Mouse (Mus musculus): ENCODE results near the gene Fgfr2. TPM values are rescaled to one million over a fixed set of nuclear protein-coding genes. Genes with fewer than 3 reads are reported as not detected.
A peak's percentile ranks its signal among the peaks of the same experiment; 100 is the strongest.

The Fgfr2 gene
- total RNA-seq, 2 experiments from 2014 or later, result 0.26 to 0.51 TPM

DNA sequence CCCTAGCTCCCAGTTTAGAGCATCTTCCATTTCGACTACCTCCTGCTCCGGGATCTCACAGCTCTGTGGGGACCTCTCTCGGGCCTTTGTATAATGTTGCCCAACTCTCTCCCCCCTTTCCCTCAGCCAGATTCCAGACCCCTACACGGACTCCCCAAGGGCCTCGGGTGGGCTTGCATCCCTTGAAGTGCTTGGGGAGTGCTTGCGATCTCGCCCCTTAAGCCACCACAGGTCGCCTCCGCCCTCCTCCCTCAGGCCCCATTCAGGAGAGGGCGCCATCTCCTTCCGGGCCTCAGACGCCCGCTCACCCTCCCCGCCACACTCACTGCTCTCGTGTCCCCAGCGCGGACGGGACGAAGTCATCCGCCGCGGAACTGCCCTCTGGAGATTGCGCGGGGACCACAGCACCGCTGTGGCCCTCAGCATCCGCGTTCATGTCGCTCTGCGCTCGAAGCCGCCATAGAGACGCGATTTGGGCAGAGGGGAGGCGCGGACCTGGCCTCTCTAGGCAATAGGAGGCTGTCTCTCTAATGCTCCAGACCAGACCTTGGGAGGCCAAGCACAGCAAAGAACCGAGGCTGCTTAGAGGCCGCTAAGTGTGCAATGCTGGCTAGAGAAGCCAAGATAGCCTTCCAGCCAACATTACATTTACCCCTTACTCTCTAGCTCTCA is 270.8 kb downstream of the Fgfr2 start, which contains the start of gene Eef1akmt2:
Eef1akmt2 (minus strand) TSS at position 501 of the 672 bp plus-strand sequence.
- ATAC-seq (ENCODE audit: poor library complexity, severe bottlenecking), result peak; percentile 96

DNA sequence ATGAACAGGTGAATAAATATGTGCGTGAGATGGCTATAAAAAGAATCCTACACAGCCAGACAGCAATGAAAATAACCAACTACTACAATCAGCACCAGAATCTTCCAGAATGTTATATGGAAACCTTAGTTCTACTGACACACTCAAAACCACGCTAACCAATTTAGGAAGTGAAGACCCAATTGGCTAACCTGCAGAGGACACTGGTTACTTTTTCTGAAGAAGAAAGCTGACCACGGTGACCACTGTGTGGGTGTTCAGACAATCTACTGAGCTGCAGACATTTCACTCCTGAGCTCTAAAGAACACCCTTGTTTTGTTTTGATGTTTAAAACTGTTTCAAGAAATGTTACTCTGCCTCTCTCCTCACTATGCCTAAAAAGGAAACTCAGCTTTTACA is 280.0 kb downstream of the Fgfr2 start:
- ATAC-seq (ENCODE audit: poor library complexity, severe bottlenecking), result peak; percentile 49

DNA sequence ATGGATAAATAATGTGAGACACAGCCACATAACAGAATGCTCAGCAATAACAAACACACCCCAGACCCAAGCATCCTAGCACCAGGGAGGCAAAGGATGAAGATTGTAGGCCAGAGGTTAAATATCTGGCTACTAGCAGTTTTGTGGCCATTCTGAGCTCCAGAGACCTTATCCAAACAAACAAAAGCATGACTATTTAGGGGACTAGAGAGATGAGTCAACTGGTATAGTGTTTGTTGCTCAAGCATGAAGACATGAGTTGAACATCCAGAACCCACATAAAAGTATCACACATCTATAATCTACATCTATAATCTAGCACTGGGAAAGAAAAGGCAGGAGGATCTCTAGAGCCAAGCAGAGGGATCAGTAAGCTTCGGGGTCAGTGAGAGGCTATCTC is 280.7 kb downstream of the Fgfr2 start:
- ATAC-seq (ENCODE audit: poor library complexity, severe bottlenecking), result no peak

DNA sequence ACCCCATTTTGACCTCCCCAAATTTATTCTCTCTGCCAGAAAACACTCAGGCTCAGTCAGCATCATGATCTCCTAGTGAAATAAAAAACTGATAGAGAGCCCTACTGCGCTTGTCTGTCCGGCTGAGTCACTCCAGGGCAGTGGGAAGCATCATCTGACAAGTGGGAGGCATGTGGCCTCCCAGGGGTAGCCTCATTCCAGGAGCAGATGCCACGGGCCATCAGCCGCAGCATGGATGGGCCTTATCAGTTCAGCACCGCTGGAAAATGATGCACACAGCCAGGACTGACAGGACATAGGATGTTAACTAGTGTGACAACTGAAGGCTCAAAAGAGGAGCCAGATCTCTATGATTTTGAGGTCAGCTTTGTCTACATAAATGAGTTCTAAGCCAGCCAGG is 281.9 kb downstream of the Fgfr2 start:
- no peak for ATAC-seq (ENCODE audit: poor library complexity, severe bottlenecking)

DNA sequence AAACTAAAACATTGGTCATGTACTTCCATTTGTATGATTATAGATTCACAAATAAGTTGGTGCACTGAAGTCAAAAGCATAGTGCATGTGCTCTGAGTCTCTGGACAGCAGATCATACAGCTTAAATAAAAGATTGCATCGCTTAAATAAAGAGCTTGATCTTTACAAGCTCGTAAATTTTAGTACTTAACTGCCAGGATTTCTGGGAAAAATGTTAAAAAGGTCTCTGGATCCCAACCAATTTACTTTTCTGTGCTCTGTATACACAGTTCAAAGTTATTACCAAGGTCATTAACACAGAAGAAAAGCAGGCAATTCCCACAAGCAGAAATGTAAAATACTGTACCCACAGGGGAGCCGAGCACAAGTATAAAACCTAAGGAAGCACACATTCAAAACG is 292.2 kb downstream of the Fgfr2 start:
- no peak for ATAC-seq (ENCODE audit: poor library complexity, severe bottlenecking)

DNA sequence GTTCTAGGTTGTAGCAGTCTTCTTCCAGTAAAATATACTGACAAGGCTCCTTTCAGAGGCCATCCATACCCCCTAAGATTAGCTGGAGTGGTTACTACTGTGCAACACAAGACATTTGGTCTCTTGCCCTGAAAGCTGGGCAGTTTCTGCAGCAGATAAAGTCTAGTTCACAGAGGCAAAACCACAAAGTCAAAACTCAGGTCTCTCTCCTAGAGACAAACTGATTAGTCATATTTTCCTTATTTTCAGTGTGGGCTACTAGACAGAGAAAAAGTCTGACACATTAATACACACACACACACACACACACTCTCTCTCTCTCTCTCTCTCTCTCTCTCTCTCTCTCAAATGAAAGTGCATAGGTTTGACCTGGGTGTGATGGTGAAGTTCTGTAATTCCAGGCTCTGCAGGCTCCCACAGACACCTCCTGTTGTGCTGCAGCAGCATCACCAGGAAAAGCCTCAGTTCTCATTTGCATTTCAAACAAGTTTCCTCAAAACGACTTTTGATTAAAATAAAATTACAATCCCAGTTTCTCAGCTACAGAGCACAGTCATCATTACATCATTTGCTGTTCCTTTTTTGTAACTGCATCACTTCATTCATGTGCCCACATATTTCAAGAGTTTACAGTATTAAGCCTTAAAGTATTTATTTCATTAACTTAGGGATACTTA is 298.7 kb downstream of the Fgfr2 start:
- ATAC-seq (ENCODE audit: poor library complexity, severe bottlenecking), result no peak

DNA sequence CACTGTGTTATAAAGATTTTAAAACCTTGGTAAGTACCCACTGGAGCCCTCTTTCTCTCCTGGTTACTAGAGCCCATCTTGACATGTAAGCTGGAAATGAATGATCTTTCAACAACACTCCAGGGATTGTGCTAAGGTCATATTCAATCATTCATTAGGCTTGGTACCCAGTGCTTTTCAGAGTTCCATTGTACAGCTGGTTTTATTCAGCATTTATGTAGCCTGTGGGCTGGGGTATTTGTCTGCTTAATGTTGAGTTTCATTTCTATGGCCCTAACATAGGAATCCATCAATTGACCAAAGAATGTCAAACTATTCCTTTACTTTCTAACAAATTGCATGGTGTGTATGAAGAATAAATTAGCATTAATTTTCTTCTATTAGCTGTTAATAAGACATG is 299.3 kb downstream of the Fgfr2 start:
- no peak for ATAC-seq (ENCODE audit: poor library complexity, severe bottlenecking)

DNA sequence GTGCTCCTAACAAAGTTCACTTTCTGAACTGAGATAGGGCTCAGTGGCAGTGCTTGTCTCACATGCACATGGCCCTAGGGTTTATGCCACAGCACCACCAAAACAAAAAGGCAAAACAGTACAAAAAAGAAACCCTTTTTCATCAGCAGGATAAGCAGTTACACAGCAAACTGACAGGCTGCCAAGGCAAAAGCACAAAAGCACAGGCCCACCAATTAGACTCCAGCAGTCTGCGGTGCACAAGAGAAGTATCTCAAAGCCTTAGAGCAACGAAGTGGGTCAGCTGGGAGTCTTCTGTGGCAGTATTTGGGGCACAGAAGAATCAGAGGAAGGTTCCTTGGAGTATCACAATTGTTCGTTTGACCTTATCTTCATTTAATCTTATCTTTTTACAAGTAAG is 302.5 kb downstream of the Fgfr2 start:
- no peak for ATAC-seq (ENCODE audit: poor library complexity, severe bottlenecking)

DNA sequence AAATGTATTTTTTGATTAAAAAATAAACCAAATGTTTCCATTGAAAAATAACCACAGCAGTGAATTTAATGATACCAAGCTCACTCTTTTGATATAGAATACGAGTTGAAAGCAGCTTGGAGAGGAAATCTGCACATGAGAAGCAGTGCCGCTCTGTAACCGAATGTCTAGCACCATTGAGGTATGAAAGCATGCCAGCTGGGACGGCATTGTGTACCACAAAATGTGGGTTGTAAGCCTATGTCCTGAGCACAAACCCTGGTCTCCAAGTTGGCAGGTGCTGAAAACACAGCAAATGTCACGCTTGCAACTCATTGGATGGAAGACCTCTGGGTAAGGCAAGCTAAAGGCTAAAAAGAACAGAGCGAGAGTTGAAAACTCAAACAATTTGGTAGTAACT is 306.1 kb downstream of the Fgfr2 start:
- no peak for ATAC-seq (ENCODE audit: poor library complexity, severe bottlenecking)

DNA sequence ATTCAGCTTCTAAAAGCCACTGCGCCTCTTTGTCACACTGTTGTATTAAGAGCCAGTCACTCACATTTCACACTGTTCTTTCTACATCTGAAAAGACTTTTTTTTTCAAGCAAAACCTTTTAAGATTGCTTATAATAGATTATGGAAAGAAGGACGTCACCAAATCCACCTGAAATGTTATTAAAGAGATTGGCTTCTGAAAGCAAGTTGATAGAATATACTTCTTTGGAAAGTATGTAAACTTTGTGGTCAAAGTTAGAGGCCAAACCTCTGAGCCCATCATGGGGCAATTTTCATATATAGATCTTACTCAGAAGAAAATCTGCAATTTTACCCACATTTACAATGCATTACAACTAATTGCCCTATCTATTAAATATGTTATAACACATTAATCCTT is 306.6 kb downstream of the Fgfr2 start:
- no peak for ATAC-seq (ENCODE audit: poor library complexity, severe bottlenecking)

DNA sequence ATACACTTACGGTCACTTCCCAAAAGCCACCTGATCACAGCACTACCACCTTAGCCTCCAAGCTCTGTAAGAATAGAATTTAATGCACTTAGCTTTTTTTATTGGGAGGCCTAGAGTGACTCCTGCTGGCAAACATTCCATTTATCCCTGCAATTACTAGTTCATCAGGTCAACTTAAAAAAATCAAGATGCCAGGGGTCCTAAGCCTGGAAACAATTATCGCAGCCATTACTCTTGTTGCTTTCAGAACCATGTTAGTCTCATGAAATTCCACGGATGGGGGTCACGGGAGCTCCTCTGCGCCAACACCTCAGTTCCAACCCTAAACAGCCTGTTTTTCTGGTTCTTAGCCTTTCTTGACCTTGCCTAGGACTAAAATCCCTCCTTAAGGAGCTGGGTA is 308.1 kb downstream of the Fgfr2 start:
- ATAC-seq (ENCODE audit: poor library complexity, severe bottlenecking), result no peak

DNA sequence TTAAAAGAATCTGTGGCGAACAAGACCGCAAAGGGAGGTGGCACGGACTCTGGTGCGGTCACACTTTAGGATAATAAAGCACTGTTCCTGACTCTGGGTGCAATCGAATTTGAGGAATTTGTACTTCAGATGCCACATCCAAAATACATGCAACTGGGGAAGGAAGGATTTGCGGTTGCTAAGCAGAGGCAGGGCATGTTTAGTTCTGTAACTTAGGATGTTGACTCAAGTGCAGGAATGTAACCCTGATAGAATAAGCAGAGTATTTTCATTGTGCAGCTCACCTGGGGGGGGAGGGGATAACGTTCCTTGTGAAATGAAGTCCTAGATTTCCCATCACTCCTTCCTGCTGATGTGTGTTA is 309.1 kb downstream of the Fgfr2 start:
- no peak for ATAC-seq (ENCODE audit: poor library complexity, severe bottlenecking)

DNA sequence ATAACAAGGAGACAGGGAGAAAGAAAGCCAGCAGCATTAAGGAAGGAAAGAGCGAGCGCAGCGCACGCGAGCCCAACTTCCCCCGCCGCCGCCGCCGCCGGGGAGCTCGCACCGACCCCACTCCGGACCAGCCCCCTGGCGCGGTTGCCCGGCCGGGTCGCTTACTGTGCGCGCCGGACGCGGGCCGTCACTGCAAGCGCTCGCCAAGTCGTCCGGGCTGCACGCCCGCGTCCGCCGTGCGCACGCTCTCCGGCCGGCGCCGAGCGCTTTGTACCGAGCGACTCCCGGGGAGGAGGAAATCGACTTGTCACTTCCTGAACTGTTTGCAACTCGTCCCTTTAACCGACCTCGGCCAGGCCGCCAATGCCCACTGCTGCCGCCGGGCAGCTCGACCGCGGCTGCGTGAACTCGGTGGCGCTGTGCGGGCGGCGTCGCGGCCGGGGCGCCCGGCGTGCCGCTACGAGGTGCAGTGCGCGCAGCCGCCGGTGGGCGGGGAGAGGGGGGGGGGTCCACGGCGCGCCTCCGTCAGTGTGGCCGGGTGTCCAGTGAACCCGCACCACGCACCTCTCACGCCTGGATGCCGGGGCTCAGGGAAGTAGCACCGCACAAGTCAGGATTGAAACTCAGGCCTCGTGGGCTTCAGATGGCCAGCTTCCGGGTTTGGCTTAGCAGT is 309.6 kb downstream of the Fgfr2 start, which contains the start of gene Fam53b:
Fam53b (minus strand) TSS at position 471 of the 673 bp plus-strand sequence.
- ATAC-seq (ENCODE audit: poor library complexity, severe bottlenecking), result peak; percentile 53

DNA sequence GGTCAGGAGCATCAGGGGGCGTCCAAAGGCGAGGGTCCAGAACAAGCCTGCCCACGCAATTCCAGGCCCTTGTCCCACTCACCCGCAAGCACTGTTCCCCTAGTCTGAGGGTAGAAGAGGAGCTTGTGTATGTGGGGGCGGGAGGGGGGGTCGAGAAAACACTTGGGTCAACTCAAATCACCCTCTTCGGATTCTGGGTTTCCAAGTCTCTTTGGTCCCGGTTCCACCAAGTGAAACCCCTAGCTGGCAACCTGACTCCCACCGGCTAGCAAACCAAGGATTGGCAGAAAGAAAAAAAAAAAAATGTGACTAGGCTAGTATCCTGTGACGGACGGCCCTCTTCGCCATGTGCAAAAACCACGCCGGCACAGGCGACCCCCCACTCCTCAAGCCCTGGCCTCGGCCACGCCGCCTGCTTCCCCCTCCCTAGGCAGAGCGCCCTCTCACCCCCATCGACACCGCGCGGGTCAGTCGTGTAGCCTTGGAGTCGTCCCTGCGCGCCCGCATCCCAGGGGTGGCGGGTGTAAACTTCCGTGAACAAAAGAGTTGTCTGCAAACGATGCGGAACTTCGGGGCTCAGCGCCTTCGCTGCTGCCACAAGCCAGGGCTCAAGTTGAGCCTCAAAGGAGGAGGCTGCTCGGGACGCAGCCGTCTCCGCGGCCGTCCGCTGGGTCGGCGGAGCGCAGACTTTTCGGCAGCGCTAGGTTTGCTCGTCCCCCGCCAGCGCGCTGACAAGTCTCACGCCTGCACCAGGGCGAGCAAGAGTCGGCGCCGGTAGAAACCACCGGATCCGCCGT is 310.3 kb downstream of the Fgfr2 start:
- peak; percentile 53 for ATAC-seq (ENCODE audit: poor library complexity, severe bottlenecking)

DNA sequence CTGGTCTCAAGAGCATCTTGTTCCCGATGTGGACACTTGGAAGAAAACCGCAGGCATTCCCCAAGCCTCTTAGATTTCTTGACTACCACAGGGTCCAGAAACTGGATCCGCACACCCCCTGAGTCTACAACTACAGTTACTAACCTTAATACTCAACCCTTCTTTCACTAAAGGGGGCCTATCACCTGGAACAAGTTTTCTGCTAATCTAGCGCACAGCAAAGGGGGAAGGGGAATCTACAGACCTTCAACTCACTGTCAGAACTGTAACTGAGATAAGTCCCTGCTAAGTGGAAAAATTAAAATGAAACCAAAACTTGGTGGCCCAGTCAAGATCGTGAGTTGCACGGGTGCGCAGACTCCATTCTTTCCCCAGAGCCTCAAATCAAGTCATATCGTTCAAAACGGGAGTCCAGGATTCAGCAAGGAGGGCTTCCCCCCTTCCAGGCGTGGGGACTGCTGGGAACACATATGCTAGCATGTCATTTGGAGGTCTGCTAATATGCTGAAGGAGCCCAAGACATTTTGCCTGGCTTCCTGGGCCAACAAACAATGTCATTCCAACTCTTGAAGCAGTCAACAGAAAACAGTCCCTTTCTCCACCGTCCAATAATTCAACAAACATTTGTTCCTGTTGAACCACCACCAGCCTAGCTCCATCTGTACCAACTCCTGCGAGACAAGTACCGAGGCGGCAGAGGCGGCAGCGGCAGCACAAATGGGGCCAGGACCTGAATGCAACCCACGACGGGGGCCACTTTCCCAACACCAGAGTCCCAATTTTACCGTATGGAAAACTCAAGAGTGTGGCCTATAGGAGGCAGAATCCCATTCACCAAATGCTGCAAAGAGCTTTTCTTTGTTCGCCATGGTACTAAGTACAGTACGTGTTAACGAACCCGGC is 311.2 kb downstream of the Fgfr2 start:
- ATAC-seq (ENCODE audit: poor library complexity, severe bottlenecking), result no peak

DNA sequence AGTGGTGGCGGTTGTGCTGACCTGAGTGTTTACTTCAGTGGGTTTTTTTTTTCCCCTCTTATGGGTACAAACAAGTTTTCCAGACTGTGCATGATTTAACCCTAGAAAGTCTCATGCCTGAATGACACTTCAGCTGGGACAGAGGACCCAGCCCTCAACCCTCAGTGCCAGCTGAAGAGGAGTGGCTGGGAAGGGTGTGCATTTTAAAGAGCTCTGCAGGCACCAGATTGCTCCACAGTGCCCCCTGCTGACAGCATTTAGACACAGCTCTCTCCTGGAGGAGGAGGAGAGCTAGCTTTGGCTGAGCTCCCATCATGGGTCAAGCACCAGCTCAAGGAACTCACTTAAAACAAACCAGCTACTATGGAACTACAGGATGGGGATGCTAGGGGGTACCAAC is 312.3 kb downstream of the Fgfr2 start:
- ATAC-seq (ENCODE audit: poor library complexity, severe bottlenecking), result peak; percentile 64

DNA sequence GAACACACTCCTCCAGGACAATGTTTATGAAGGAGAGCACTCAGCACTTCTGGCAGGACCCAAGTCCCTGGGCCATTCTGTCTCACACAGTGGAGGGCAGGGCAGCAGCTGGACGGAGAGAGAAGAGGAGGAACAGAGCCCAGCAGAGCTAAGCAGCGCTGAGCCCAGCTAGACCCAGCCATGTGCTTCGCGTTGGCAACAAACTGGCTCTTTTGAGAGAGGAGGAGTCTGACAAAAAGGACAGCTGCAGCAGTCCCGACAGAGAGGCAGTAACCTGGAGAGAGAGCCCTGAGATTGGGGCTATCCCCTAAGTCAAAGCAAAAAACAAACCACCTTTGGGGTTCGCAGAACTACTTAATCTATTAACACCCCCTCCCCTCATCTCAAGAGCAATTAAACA is 312.8 kb downstream of the Fgfr2 start:
- ATAC-seq (ENCODE audit: poor library complexity, severe bottlenecking), result no peak

DNA sequence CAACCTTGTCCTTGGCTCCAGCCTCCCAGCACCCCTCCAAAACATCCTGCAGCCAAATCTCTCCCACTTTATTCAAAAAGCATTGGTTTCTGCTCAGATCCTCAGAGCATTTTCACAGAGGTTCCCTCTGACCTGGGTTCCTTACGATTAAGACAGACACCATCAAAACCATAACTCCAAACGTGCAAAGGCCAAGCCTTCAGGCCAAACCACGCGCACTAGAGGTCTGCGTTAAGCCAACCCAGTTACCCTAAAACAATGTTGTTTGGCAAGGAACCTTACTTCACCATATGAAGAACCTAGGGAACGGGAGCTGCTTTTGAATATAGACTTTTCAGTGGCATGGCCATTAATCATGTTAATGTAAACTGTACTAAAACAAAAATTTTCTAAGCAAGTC is 313.4 kb downstream of the Fgfr2 start:
- no peak for ATAC-seq (ENCODE audit: poor library complexity, severe bottlenecking)

DNA sequence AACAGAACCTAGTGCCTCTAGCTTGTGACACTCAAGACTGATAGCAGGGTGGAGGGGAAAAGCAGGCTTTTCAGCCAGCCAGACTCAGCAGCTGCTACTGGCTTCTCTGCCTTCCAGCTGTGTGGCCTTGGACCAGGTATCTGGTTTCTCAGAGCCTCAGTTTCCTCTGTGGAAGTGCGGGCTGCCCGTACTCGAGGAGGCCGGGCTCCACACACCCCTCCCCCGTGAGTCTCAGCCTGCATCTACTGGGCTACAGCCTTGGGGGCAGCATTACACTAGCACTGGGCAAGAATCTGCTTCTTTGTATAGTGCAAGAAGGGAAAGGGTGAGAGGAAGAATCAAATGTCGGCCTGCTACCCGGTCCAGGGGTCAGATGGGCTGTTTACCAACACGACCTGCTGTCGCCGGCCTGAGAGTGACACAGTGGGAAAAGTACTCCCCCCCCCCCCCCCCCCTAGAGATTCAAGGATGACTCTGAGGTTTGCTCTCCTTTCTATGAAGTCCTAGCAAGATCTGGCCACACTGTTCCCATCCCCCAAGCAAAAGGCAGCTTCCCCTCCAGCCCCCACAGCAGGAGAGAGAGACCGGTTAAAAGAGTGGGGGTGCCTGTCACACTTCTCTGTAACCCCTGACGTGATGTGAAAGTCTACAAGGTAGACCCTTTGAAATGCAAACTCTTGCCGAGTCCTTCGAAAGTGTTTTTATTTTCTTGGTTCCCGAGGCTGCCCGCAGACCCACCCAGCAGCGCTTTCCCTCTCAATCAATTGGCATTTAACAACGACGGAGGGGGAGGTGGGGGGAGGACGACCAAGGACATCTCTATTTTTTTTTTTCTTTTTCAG is 314.1 kb downstream of the Fgfr2 start:
- ATAC-seq (ENCODE audit: poor library complexity, severe bottlenecking), result no peak
